Mouse (Mus musculus) lung, embryonic 14.5 days (tissue): ENCODE results near the gene Higd2a. TPM values are rescaled to one million over a fixed set of nuclear protein-coding genes. Genes with fewer than 3 reads are reported as not detected.

Experiments used
- ATAC-seq: fragments of 200-750 bp; cut with Nextera tagmentation; 2 replicates; pipeline ENCODE4 v1.8.0; 2017; ENCODE audit warnings: mild to moderate bottlenecking, moderate TSS enrichment, moderate library complexity; ENCODE audit not compliant: insufficient read depth
- DNase-seq: peaks from one replicate; pipeline ENCODE4 v3.0.0-alpha.2; 2015
- H3K27ac ChIP-seq: fragments of 300-500 bp; sonication (generic); 2 replicates; pipeline ENCODE4 v1.5.1; 2014; ENCODE audit warnings: low read depth, mild to moderate bottlenecking, moderate library complexity
- H3K27me3 ChIP-seq: fragments of 300-500 bp; sonication (generic); 2 replicates; pipeline ENCODE4 v1.6.1; 2014; ENCODE audit warnings: low read length, control low read depth; ENCODE audit not compliant: insufficient read depth
- H3K36me3 ChIP-seq: fragments of 300-500 bp; sonication (generic); 2 replicates; pipeline ENCODE4 v1.6.1; 2014; ENCODE audit warnings: control low read depth; ENCODE audit not compliant: insufficient read depth
- H3K4me1 ChIP-seq: fragments of 300-500 bp; sonication (generic); 2 replicates; pipeline ENCODE4 v1.6.1; 2014; ENCODE audit warnings: antibody characterized with exemption, control low read depth; ENCODE audit not compliant: insufficient read depth
- H3K4me2 ChIP-seq: fragments of 300-500 bp; sonication (generic); 2 replicates; pipeline ENCODE4 v1.6.1; 2014; ENCODE audit warnings: mild to moderate bottlenecking
- H3K4me3 ChIP-seq: fragments of 300-500 bp; sonication (generic); 2 replicates; pipeline ENCODE4 v1.5.1; 2014; ENCODE audit warnings: low read depth, low read length
- H3K9ac ChIP-seq: fragments of 300-500 bp; sonication (generic); 2 replicates; pipeline ENCODE4 v1.6.1; 2014
- H3K9me3 ChIP-seq: fragments of 300-500 bp; sonication (generic); 2 replicates; pipeline ENCODE4 v1.6.1; 2016; ENCODE audit warnings: low read depth, low read length, control low read depth
- CTCF ChIP-seq: IDR thresholded peaks from 2 replicates; pipeline ENCODE4 v1.5.1; 2016; ENCODE audit warnings: antibody characterized with exemption, low read depth
- WGBS: fragments of 180-500 bp; shearing (Covaris S2); extraction: QIAGEN DNeasy Blood & Tissue Kit; methylation state at CpG from one replicate; pipeline ENCODE4 v1.1.7; 2014; 5-methylcytosine and 5-hydroxymethylcytosine counted together
- polyA plus RNA-seq: library from polyadenylated mRNA; unstranded; fragments of >200 nt; fragmentation: Nextera tagmentation; extraction: Ambion mirVana; gene quantifications from 2 replicates; pipeline ENCODE4 v1.2.1, GENCODE M21; 2014

Gene Higd2a
- polyA plus RNA-seq, result 167 and 171 TPM in 2 replicates

DNA sequence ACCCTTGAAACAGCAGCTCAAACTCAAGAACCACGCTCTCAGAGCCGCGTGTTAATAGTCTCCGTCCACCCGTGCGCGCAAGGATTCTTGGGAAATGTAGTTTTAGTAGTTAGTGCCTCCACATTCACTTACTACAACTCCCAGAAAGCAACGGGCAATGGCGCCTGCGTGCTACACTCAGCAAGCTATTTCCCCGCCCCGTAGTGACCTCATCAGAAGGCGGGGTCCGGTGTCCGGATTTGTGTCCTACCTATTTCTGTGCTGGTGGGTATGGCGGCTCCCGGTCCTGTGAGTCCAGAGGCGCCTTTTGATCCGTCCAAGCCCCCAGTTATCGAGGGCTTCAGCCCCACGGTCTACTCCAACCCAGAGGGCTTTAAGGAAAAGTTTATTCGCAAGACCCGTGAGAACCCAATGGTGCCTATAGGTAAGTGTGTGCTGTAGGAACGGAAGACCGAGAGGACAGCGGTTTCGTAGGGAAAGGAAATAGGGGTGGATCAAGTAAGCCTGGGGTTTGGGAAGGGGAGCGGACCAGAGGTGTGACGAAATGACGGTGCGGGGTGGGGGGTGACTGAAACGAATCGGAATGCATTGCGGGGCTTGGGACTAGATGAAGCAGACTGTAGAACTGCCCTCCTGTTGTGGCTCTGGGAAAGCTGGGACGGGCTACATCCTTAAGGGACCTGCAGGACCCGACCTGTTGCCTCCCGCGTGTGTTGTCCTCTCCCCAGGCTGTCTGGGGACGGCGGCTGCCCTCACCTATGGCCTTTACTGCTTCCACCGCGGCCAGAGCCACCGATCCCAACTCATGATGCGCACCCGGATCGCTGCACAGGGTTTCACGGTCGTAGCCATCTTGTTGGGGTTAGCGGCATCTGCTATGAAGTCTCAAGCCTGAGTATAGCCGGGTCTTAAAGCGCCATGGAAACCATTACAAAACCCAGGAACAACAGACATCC is at the start of gene Higd2a, which contains the start of gene Nop16:
TSS of gene Higd2a (plus strand) at position 212 of the 956 bp plus-strand sequence.
TSS of gene Nop16 (minus strand) at position 95 of the 956 bp plus-strand sequence.
- H3K4me1 ChIP-seq, result peaks cover 4% of the 10 kb centered on the region; the same call in 1 of the 2 replicates
- peak within 1 kb of the TSS; percentile 85 for H3K4me3 ChIP-seq
- DNase-seq (peak; percentile 100), ATAC-seq (peak; percentile 99)
- H3K4me2 ChIP-seq, result peak within 1 kb of the TSS; percentile 87
- TF ChIP-seq CTCF, result no peak
- peak within 1 kb of the TSS; percentile 83 for H3K27ac ChIP-seq
- peaks cover 40% of the 10 kb centered on the region for H3K36me3 ChIP-seq
- no peaks in the 10 kb centered on the region for H3K9me3 ChIP-seq
- H3K9ac ChIP-seq, result peak within 1 kb of the TSS; percentile 87
- under 1% methylated on average over 51 of the region's 51 CpGs for WGBS
- no peaks in the 10 kb centered on the region for H3K27me3 ChIP-seq

DNA sequence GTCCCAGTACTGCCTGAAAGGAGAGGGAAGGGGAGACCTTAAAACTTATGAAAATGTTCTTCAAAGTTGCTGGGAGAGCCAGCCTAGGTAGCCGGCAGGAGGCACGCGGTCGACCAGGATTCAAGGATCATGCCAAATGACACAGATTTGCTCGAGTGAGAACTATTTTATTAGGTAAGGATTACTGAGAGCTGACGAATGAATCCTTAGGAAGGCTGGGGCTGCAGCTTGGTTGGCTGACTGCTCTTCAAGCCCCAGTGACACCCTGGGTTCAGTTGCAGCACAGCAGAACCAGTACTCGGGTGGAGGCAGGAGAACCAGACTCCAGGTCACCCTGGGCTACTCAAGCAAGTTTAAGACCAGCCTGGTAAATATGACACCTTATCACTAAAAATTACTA is 42.0 kb upstream of the Higd2a start:
- no peak overlapping the region for H3K4me3 ChIP-seq
- no peak for DNase-seq
- H3K27ac ChIP-seq, result no peak overlapping the region
- H3K36me3 ChIP-seq, result peaks cover 62% of the 10 kb centered on the region
- WGBS, result 82% methylated on average over 7 of the region's 7 CpGs
- H3K4me1 ChIP-seq, result no peaks in the 10 kb centered on the region
- ATAC-seq, result no peak
- H3K27me3 ChIP-seq, result no peaks in the 10 kb centered on the region
- no peak overlapping the region for H3K9ac ChIP-seq
- TF ChIP-seq CTCF, result no peak
- H3K4me2 ChIP-seq, result no peak overlapping the region
- no peaks in the 10 kb centered on the region for H3K9me3 ChIP-seq

DNA sequence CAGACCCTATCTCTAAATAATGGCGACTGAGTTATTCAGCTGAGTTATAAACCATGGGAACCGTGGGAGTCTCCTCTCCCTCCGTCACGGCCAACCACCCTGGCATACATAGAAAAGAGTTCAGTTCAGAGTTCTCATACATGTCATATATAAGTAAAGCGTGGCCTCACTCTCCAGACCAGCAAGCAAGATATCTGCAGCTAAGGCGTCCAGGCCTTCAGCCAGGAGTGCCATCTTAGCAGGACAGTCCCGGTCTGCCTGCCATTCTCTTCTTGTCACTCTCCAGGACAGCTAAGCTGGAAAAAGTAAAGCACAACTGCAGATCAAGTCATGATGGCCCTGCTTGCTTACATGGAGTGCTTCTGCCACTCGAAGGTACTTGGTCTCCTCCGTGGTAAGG is 33.8 kb upstream of the Higd2a start:
- no peaks in the 10 kb centered on the region for H3K27me3 ChIP-seq
- no peaks in the 10 kb centered on the region for H3K4me1 ChIP-seq
- DNase-seq, result no peak
- ATAC-seq, result no peak
- TF ChIP-seq CTCF, result no peak
- 91% methylated on average over 9 of the region's 9 CpGs for WGBS
- H3K9ac ChIP-seq, result no peak overlapping the region
- H3K27ac ChIP-seq, result no peak overlapping the region
- H3K4me3 ChIP-seq, result no peak overlapping the region
- H3K4me2 ChIP-seq, result no peak overlapping the region
- no peaks in the 10 kb centered on the region for H3K9me3 ChIP-seq
- peaks cover 91% of the 10 kb centered on the region for H3K36me3 ChIP-seq

DNA sequence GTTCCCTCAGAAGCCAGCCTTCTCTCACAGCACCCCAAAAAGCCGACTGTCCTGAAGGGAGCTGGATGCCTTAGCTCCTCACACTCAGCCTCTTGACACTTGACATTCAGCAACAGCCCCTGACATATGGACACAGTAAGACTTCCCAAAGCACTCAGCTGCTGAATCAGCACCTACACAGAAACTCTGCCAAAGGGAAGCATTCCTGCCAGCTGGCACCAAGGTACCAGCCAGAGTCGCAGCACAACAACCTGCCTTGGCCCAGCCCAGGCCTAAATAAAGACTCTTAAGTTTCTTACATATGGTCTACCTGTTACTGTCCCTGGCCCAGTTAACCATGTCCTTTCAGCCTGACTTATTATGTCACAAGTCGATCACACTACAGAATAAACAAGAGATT is 33.2 kb upstream of the Higd2a start:
- Histone ChIP-seq H3K4me3 (no peak overlapping the region), H3K36me3 (peaks cover 91% of the 10 kb centered on the region), H3K4me1 (no peaks in the 10 kb centered on the region), H3K4me2 (no peak overlapping the region), H3K27me3 (no peaks in the 10 kb centered on the region), H3K27ac (no peak overlapping the region), H3K9me3 (no peaks in the 10 kb centered on the region), H3K9ac (no peak overlapping the region)
- DNase-seq (no peak), ATAC-seq (no peak)
- WGBS, result 89% methylated on average over 3 of the region's 3 CpGs
- TF ChIP-seq CTCF, result no peak

DNA sequence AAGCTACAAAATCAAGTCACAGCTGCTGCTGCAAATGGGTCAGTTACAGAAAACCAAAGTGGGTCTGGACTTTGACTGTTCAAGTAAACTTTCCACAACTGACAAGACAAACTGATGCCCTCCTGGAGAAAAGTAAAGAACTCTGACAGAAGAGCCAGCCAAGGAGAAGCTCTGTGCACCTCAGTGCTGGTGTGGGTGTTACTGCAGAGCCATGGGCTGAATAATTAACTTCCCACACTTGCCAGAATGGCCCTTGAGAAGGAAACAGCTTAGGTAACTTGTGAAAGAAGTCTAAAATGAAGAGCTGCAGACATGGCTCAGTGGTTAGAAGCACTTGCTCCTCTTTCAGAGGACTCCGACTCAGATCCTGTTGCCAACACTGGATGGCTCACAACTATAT is 32.4 kb upstream of the Higd2a start:
- TF ChIP-seq CTCF, result no peak
- H3K27ac ChIP-seq, result no peak overlapping the region
- H3K4me3 ChIP-seq, result no peak overlapping the region
- no peak overlapping the region for H3K9ac ChIP-seq
- WGBS, result 89% methylated on average over 1 of the region's 1 CpGs
- ATAC-seq (no peak), DNase-seq (no peak)
- H3K4me2 ChIP-seq, result no peak overlapping the region
- H3K36me3 ChIP-seq, result peaks cover 84% of the 10 kb centered on the region
- H3K27me3 ChIP-seq, result no peaks in the 10 kb centered on the region
- no peaks in the 10 kb centered on the region for H3K4me1 ChIP-seq
- H3K9me3 ChIP-seq, result no peaks in the 10 kb centered on the region

DNA sequence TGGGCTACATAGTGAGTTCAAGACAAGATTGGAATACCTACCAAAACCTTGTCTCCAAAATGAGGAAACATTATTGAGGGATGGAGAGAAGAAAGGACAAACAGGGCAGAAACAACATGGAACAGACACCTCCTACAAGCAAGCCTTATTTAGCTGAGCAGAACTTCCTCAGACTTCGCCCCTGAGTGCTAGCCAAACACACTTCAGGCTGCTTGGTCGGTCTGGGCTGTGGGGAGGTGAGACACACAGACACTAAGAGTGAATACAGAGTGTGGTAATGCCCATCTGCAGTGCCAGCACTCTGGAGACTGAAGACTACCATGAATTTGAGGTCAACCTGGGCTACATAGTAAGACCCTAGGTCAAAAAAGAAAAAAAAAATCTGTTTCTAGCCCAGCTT is 30.4 kb upstream of the Higd2a start:
- DNase-seq (no peak), ATAC-seq (no peak)
- H3K9me3 ChIP-seq, result no peaks in the 10 kb centered on the region
- H3K4me3 ChIP-seq, result no peak overlapping the region
- no peaks in the 10 kb centered on the region for H3K27me3 ChIP-seq
- H3K27ac ChIP-seq, result no peak overlapping the region
- H3K4me1 ChIP-seq, result 0 out of 2 replicates have a peak, but pooled peaks cover 7% of the 10 kb centered on the region
- WGBS, result 94% methylated on average over 2 of the region's 2 CpGs
- H3K9ac ChIP-seq, result no peak overlapping the region
- no peak overlapping the region for H3K4me2 ChIP-seq
- H3K36me3 ChIP-seq, result peaks cover 75% of the 10 kb centered on the region
- TF ChIP-seq CTCF, result no peak

DNA sequence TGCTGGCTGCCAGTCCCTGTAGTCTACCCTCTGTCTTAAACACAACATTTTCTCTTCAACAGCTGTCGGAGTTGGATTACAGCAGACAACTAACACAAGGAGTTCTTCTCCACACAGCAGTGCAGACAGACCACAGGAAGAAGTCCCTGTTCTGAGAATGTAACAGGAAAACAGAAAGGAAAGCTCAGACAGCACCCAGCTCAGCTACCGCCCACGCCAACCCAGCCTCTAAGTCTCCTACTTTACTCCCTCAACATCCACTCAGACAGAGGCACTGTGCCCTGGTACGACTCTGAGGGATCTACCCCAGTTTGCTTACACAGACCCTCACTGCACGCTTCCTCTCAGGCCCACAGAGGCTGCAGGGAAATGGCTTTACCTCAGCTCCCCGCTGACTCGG is 29.4 kb upstream of the Higd2a start:
- 89% methylated on average over 7 of the region's 7 CpGs for WGBS
- H3K36me3 ChIP-seq, result peaks cover 68% of the 10 kb centered on the region
- no peak for TF ChIP-seq CTCF
- no peaks in the 10 kb centered on the region for H3K27me3 ChIP-seq
- no peak for ATAC-seq
- H3K9me3 ChIP-seq, result no peaks in the 10 kb centered on the region
- H3K4me3 ChIP-seq, result no peak overlapping the region
- H3K4me2 ChIP-seq, result no peak overlapping the region
- H3K27ac ChIP-seq, result no peak overlapping the region
- no peak for DNase-seq
- no peak overlapping the region for H3K9ac ChIP-seq
- 0 out of 2 replicates have a peak, but pooled peaks cover 7% of the 10 kb centered on the region for H3K4me1 ChIP-seq
